In genomic region chr13:23556906-23557305, GRCm38 (mm10) we compare ENCODE assay signal across 11 mouse cellular contexts. TPM values are rescaled to one million over a fixed set of nuclear protein-coding genes. Genes with fewer than 3 reads are reported as not detected.
DNase-seq lines count a peak whose midpoint lies in the region; ATAC-seq and TF ChIP-seq lines count a peak whose summit lies in the region.
"Had no signal": no experiment of that assay in that cellular context is flagged by ENCODE, and none has a peak within 500 bp of the region (broad histone marks: within the 10 kb centered on the region; RNA-seq: fewer than 3 reads in every experiment).

No protein-coding gene starts in this region.

- no peak for TF ChIP-seq POLR2A in bone marrow macrophage, adult 2 months (IDR thresholded peaks at IDR 0.05; ENCODE audit: borderline replicate concordance, low read depth, low read length)

- H3K27ac ChIP-seq in hindbrain, embryonic 10.5 days: peak overlapping the region; percentile 98
- no peak overlapping the region for H3K27ac ChIP-seq in hindbrain, embryonic 16.5 days (ENCODE audit: low read depth, low read length)
- peak overlapping the region; percentile 50 for H3K27ac ChIP-seq in bone marrow macrophage, adult 2 months (ENCODE audit: insufficient read depth, low read depth, low read length)
- H3K27ac ChIP-seq in hindbrain, embryonic 13.5 days: 0 out of 2 replicates have a peak overlapping the region, but pooled peaks have one; percentile 8
- H3K27ac ChIP-seq in midbrain, embryonic 11.5 days (ENCODE audit: low read depth, low read length): peak overlapping the region; percentile 98

- no peaks in the 10 kb centered on the region for H3K36me3 ChIP-seq in hindbrain, embryonic 10.5 days
- no peaks in the 10 kb centered on the region for H3K36me3 ChIP-seq in hindbrain, embryonic 16.5 days (ENCODE audit: control insufficient read depth, insufficient read depth, low read length)
- no peaks in the 10 kb centered on the region for H3K36me3 ChIP-seq in hindbrain, embryonic 13.5 days
- H3K36me3 ChIP-seq in midbrain, embryonic 11.5 days (ENCODE audit: control insufficient read depth, insufficient read depth, low read length): no peaks in the 10 kb centered on the region

- H3K4me3 ChIP-seq in hindbrain, embryonic 10.5 days: peak overlapping the region; percentile 71; the same call in 1 of the 2 replicates
- H3K4me3 ChIP-seq in hindbrain, embryonic 16.5 days (ENCODE audit: low read length): no peak overlapping the region
- H3K4me3 ChIP-seq in bone marrow macrophage, adult 2 months (ENCODE audit: insufficient read depth, low read length): peak overlapping the region; percentile 33; the same call in 1 of the 2 replicates
- no peak overlapping the region for H3K4me3 ChIP-seq in hindbrain, embryonic 13.5 days
- H3K4me3 ChIP-seq in midbrain, embryonic 11.5 days (ENCODE audit: low read depth, low read length): no peak overlapping the region

- 73% methylated on average over 3 of the region's 3 CpGs for WGBS in hindbrain, embryonic 10.5 days
- 67% methylated on average over 3 of the region's 3 CpGs for WGBS in hindbrain, embryonic 16.5 days
- 75% methylated on average over 3 of the region's 3 CpGs for WGBS in hindbrain, embryonic 13.5 days
- WGBS in midbrain, embryonic 11.5 days: 70% methylated on average over 3 of the region's 3 CpGs

- DNase-seq in hindbrain, embryonic 10.5 days (ENCODE audit: low spot score): no peak
- no peak for DNase-seq in midbrain, embryonic 11.5 days (ENCODE audit: low spot score, missing footprints)
- no peak for DNase-seq in frontal cortex, postnatal 14 days (ENCODE audit: low spot score in 2 of 2)
- no peak for DNase-seq in adrenal gland, adult 18-20 months (ENCODE audit: low spot score in 2 of 2)
- DNase-seq in layer of hippocampus, postnatal 36 days: no peak
- DNase-seq: cerebellum, adult 11-12 months; left cerebral cortex, postnatal 4 days; thymus, postnatal 14 days had no signal

- no peak for ATAC-seq in hindbrain, embryonic 16.5 days
- no peak for ATAC-seq in hindbrain, embryonic 13.5 days (ENCODE audit: low FRiP score)
- ATAC-seq in midbrain, embryonic 11.5 days (ENCODE audit: low FRiP score): no peak

- no peak overlapping the region for H3K9ac ChIP-seq in hindbrain, embryonic 16.5 days (ENCODE audit: low read depth, low read length)
- no peak overlapping the region for H3K9ac ChIP-seq in hindbrain, embryonic 13.5 days
- peak overlapping the region; percentile 9; the same call in 1 of the 2 replicates for H3K9ac ChIP-seq in midbrain, embryonic 11.5 days (ENCODE audit: low read length)

- H3K27me3 ChIP-seq in hindbrain, embryonic 10.5 days (ENCODE audit: insufficient read depth, poor library complexity, severe bottlenecking): no peaks in the 10 kb centered on the region
- no peaks in the 10 kb centered on the region for H3K27me3 ChIP-seq in hindbrain, embryonic 16.5 days (replicated peaks; ENCODE audit: control insufficient read depth, insufficient read depth, low read length)
- no peaks in the 10 kb centered on the region for H3K27me3 ChIP-seq in hindbrain, embryonic 13.5 days
- H3K27me3 ChIP-seq in midbrain, embryonic 11.5 days (ENCODE audit: control insufficient read depth, insufficient read depth, low read length): no peaks in the 10 kb centered on the region

- no peak for TF ChIP-seq CTCF in bone marrow macrophage, adult 2 months (IDR thresholded peaks at IDR 0.05; ENCODE audit: low read depth, low read length)

- H3K4me2 ChIP-seq in hindbrain, embryonic 16.5 days (ENCODE audit: low read length): no peak overlapping the region
- H3K4me2 ChIP-seq in hindbrain, embryonic 13.5 days: no peak overlapping the region; the same call in 1 of the 2 replicates
- peak overlapping the region; percentile 9; the same call in 1 of the 2 replicates for H3K4me2 ChIP-seq in midbrain, embryonic 11.5 days

- H3K4me1 ChIP-seq in hindbrain, embryonic 10.5 days (replicated peaks): peaks cover 10% of the 10 kb centered on the region
- H3K4me1 ChIP-seq in hindbrain, embryonic 16.5 days (ENCODE audit: control insufficient read depth, insufficient read depth, low read depth, low read length): peaks cover 9% of the 10 kb centered on the region
- H3K4me1 ChIP-seq in bone marrow macrophage, adult 2 months (ENCODE audit: control insufficient read depth, insufficient read depth, low read length): peaks cover 13% of the 10 kb centered on the region
- H3K4me1 ChIP-seq in hindbrain, embryonic 13.5 days (replicated peaks): peaks cover 26% of the 10 kb centered on the region
- peaks cover 9% of the 10 kb centered on the region for H3K4me1 ChIP-seq in midbrain, embryonic 11.5 days (ENCODE audit: control insufficient read depth, insufficient read depth, low read length)

- H3K9me3 ChIP-seq in hindbrain, embryonic 10.5 days: no peaks in the 10 kb centered on the region
- no peaks in the 10 kb centered on the region for H3K9me3 ChIP-seq in hindbrain, embryonic 16.5 days (ENCODE audit: control insufficient read depth, low read length)
- H3K9me3 ChIP-seq in hindbrain, embryonic 13.5 days: no peaks in the 10 kb centered on the region
- H3K9me3 ChIP-seq in midbrain, embryonic 11.5 days (ENCODE audit: control insufficient read depth, low read length): no peaks in the 10 kb centered on the region

RNA-seq across cellular contexts. Expression of gene Hist1h1d, which starts 3.8 kb away (rescaled TPM):
- 0.37 and 0.49 TPM in 2 replicates for polyA plus RNA-seq in hindbrain, embryonic 10.5 days (2016; fragmentation: Nextera tagmentation; extraction: Ambion mirVana)
- 0.07 and 0.10 TPM in 2 replicates for polyA plus RNA-seq in hindbrain, embryonic 16.5 days (2015; fragmentation: Nextera tagmentation; extraction: Ambion mirVana)
- 0.11 and 0.39 TPM in 2 replicates for polyA plus RNA-seq in bone marrow macrophage, adult 2 months (2012; ENCODE audit: insufficient read depth, insufficient read length, missing spikeins)
- polyA plus RNA-seq in hindbrain, embryonic 13.5 days (2015; fragmentation: Nextera tagmentation; extraction: Ambion mirVana): 0.10 and 0.16 TPM in 2 replicates
- 0.59 and 0.61 TPM in 2 replicates for polyA plus RNA-seq in midbrain, embryonic 11.5 days (2014; fragmentation: Nextera tagmentation; extraction: Ambion mirVana)
- 1 to 10 TPM; 1.5 to 1.6 TPM for total RNA-seq in adrenal gland, adult 18-20 months (2021)
- total RNA-seq in layer of hippocampus, postnatal 36 days (2021): 1 to 10 TPM; 4.3 to 6.0 TPM

RNA-seq across cellular contexts. Expression of gene Hist1h3e, which starts 5.3 kb away (rescaled TPM):
- polyA plus RNA-seq in hindbrain, embryonic 10.5 days (2016; fragmentation: Nextera tagmentation; extraction: Ambion mirVana): 5.3 and 5.6 TPM in 2 replicates
- 0.85 and 0.97 TPM in 2 replicates for polyA plus RNA-seq in hindbrain, embryonic 16.5 days (2015; fragmentation: Nextera tagmentation; extraction: Ambion mirVana)
- polyA plus RNA-seq in bone marrow macrophage, adult 2 months (2012; ENCODE audit: insufficient read depth, insufficient read length, missing spikeins): 1.5 and 3.6 TPM in 2 replicates
- 2.1 and 2.8 TPM in 2 replicates for polyA plus RNA-seq in hindbrain, embryonic 13.5 days (2015; fragmentation: Nextera tagmentation; extraction: Ambion mirVana)
- polyA plus RNA-seq in midbrain, embryonic 11.5 days (2014; fragmentation: Nextera tagmentation; extraction: Ambion mirVana): 7.2 and 7.4 TPM in 2 replicates
- total RNA-seq in adrenal gland, adult 18-20 months (2021): 10 to 100 TPM; 31.7 to 35.9 TPM
- total RNA-seq in layer of hippocampus, postnatal 36 days (2021): 10 to 100 TPM; 47.8 to 49.2 TPM

RNA-seq across cellular contexts. Expression of gene Hist1h4f, which starts 5.5 kb away (rescaled TPM):
- 0.56 TPM in 1 of 2 replicates, not detected in the other for polyA plus RNA-seq in hindbrain, embryonic 10.5 days (2016; fragmentation: Nextera tagmentation; extraction: Ambion mirVana)
- 0.59 TPM in 1 of 2 replicates, not detected in the other for polyA plus RNA-seq in hindbrain, embryonic 16.5 days (2015; fragmentation: Nextera tagmentation; extraction: Ambion mirVana)
- polyA plus RNA-seq in bone marrow macrophage, adult 2 months (2012; ENCODE audit: insufficient read depth, insufficient read length, missing spikeins): 4.7 TPM in 1 of 2 replicates, not detected in the other
- 0.83 TPM in 1 of 2 replicates, not detected in the other for polyA plus RNA-seq in hindbrain, embryonic 13.5 days (2015; fragmentation: Nextera tagmentation; extraction: Ambion mirVana)
- polyA plus RNA-seq in midbrain, embryonic 11.5 days (2014; fragmentation: Nextera tagmentation; extraction: Ambion mirVana): 0.53 and 0.77 TPM in 2 replicates
- 10 to 100 TPM; 32.5 to 41.1 TPM for total RNA-seq in adrenal gland, adult 18-20 months (2021)
- total RNA-seq in layer of hippocampus, postnatal 36 days (2021): 100 to 1,000 TPM; 143 to 156 TPM

RNA-seq across cellular contexts. Expression of gene Hist1h3f, which starts 13.1 kb away (rescaled TPM):
- 0.92 and 1.1 TPM in 2 replicates for polyA plus RNA-seq in hindbrain, embryonic 10.5 days (2016; fragmentation: Nextera tagmentation; extraction: Ambion mirVana)
- not detected in 2 replicates for polyA plus RNA-seq in hindbrain, embryonic 16.5 days (2015; fragmentation: Nextera tagmentation; extraction: Ambion mirVana)
- polyA plus RNA-seq in bone marrow macrophage, adult 2 months (2012; ENCODE audit: insufficient read depth, insufficient read length, missing spikeins): 0.80 TPM in 1 of 2 replicates, not detected in the other
- 0.38 TPM in 1 of 2 replicates, not detected in the other for polyA plus RNA-seq in hindbrain, embryonic 13.5 days (2015; fragmentation: Nextera tagmentation; extraction: Ambion mirVana)
- 1.2 and 1.3 TPM in 2 replicates for polyA plus RNA-seq in midbrain, embryonic 11.5 days (2014; fragmentation: Nextera tagmentation; extraction: Ambion mirVana)
- total RNA-seq in adrenal gland, adult 18-20 months (2021): 10 to 100 TPM; 12.6 to 12.7 TPM
- total RNA-seq in layer of hippocampus, postnatal 36 days (2021): 10 to 100 TPM; 16.2 to 17.4 TPM

RNA-seq across cellular contexts. Expression of gene Hist1h2bh, which starts 13.7 kb away (rescaled TPM):
- polyA plus RNA-seq in hindbrain, embryonic 10.5 days (2016; fragmentation: Nextera tagmentation; extraction: Ambion mirVana): 0.51 and 1.1 TPM in 2 replicates
- 0.16 and 0.29 TPM in 2 replicates for polyA plus RNA-seq in hindbrain, embryonic 16.5 days (2015; fragmentation: Nextera tagmentation; extraction: Ambion mirVana)
- 0.71 and 0.97 TPM in 2 replicates for polyA plus RNA-seq in bone marrow macrophage, adult 2 months (2012; ENCODE audit: insufficient read depth, insufficient read length, missing spikeins)
- polyA plus RNA-seq in hindbrain, embryonic 13.5 days (2015; fragmentation: Nextera tagmentation; extraction: Ambion mirVana): 0.29 TPM in 1 of 2 replicates, not detected in the other
- 0.44 and 0.87 TPM in 2 replicates for polyA plus RNA-seq in midbrain, embryonic 11.5 days (2014; fragmentation: Nextera tagmentation; extraction: Ambion mirVana)
- 1 to 10 TPM; 1.8 to 2.2 TPM for total RNA-seq in adrenal gland, adult 18-20 months (2021)
- total RNA-seq in layer of hippocampus, postnatal 36 days (2021): 1 to 10 TPM; 1.1 to 1.2 TPM

Comparison
In these comparisons a context has a peak if more than half of its experiments do, and no peak if none do; other contexts are left out.
1. H3K4me3 ChIP-seq: peak in hindbrain, embryonic 10.5 days (single experiment) and bone marrow macrophage, adult 2 months (single experiment); none in hindbrain, embryonic 16.5 days (single experiment), hindbrain, embryonic 13.5 days (single experiment) and midbrain, embryonic 11.5 days (single experiment).